Mouse (Mus musculus): Measurements from ENCODE around the gene Olfr9. TPM values are rescaled to one million over a fixed set of nuclear protein-coding genes. Genes with fewer than 3 reads are reported as not detected.

Olfr9 gene
- not detected in 2 replicates for polyA plus RNA-seq (2012; ENCODE audit: low replicate concordance)

GRCm38 (mm10) chr10:128989131-128989530 is at the start of gene Olfr9:
Olfr9 (plus strand) TSS chr10:128989431.

GRCm38 (mm10) chr10:128960590-128961584 is 28.3 kb upstream of the Olfr9 start, which contains the start of gene Mettl7b:
Mettl7b (minus strand) TSS chr10:128960988.

GRCm38 (mm10) chr10:129010288-129010841 is 21.1 kb downstream of the Olfr9 start, which contains the start of gene Olfr763:
Olfr763 (plus strand) TSS chr10:129010791.

GRCm38 (mm10) chr10:129039796-129040195 is 50.6 kb downstream of the Olfr9 start, which contains the start of gene Olfr764-ps1:
Olfr764-ps1 (minus strand) TSS chr10:129039896.

Other genes with a start within 250 kb of the Olfr9 start
- gene Dgka, start 244.6 kb upstream of the Olfr9 start, polyA plus RNA-seq (2012; ENCODE audit: low replicate concordance) = 4.5 and 5.3 TPM in 2 replicates
- 178 and 186 TPM in 2 replicates for gene Pym1, start 241.5 kb upstream of the Olfr9 start, polyA plus RNA-seq (2012; ENCODE audit: low replicate concordance)
- 0.26 and 0.43 TPM in 2 replicates for gene Mmp19, start 198.5 kb upstream of the Olfr9 start, polyA plus RNA-seq (2012; ENCODE audit: low replicate concordance)
- gene Dnajc14, start 185.4 kb upstream of the Olfr9 start, polyA plus RNA-seq (2012; ENCODE audit: low replicate concordance) = 6.1 and 25.6 TPM in 2 replicates
- 0.89 and 1.4 TPM in 2 replicates for gene Tmem198b, start 185.1 kb upstream of the Olfr9 start, polyA plus RNA-seq (2012; ENCODE audit: low replicate concordance)
- gene Sarnp, start 172.1 kb upstream of the Olfr9 start, polyA plus RNA-seq (2012; ENCODE audit: low replicate concordance) = 0.41 and 5.4 TPM in 2 replicates
- 2.6 and 17.0 TPM in 2 replicates for gene Ormdl2, start 167.8 kb upstream of the Olfr9 start, polyA plus RNA-seq (2012; ENCODE audit: low replicate concordance)
- 1.5 and 1.6 TPM in 2 replicates for gene Gdf11, start 97.7 kb upstream of the Olfr9 start, polyA plus RNA-seq (2012; ENCODE audit: low replicate concordance)
- 0.96 and 1.1 TPM in 2 replicates for gene Cd63, start 88.4 kb upstream of the Olfr9 start, polyA plus RNA-seq (2012; ENCODE audit: low replicate concordance)
- 2.4 and 4.2 TPM in 2 replicates for gene Rdh5, start 66.5 kb upstream of the Olfr9 start, polyA plus RNA-seq (2012; ENCODE audit: low replicate concordance)
- 24.2 and 33.3 TPM in 2 replicates for gene Bloc1s1, start 65.4 kb upstream of the Olfr9 start, polyA plus RNA-seq (2012; ENCODE audit: low replicate concordance)
- gene Itga7, start 55.6 kb upstream of the Olfr9 start, polyA plus RNA-seq (2012; ENCODE audit: low replicate concordance) = 1.6 and 2.3 TPM in 2 replicates
- not detected in 2 replicates for gene Mettl7b, start 28.4 kb upstream of the Olfr9 start, polyA plus RNA-seq (2012; ENCODE audit: low replicate concordance)
- not detected in 2 replicates for gene Olfr763, start 21.4 kb downstream of the Olfr9 start, polyA plus RNA-seq (2012; ENCODE audit: low replicate concordance)
- gene Olfr764-ps1, start 50.5 kb downstream of the Olfr9 start, polyA plus RNA-seq (2012; ENCODE audit: low replicate concordance) = not detected in 2 replicates
- gene Olfr765, start 60.6 kb downstream of the Olfr9 start, polyA plus RNA-seq (2012; ENCODE audit: low replicate concordance) = not detected in 2 replicates
- not detected in 2 replicates for gene Olfr766-ps1, start 79.5 kb downstream of the Olfr9 start, polyA plus RNA-seq (2012; ENCODE audit: low replicate concordance)
- not detected in 2 replicates for gene Olfr767, start 93.5 kb downstream of the Olfr9 start, polyA plus RNA-seq (2012; ENCODE audit: low replicate concordance)
- not detected in 2 replicates for gene Olfr768, start 109.9 kb downstream of the Olfr9 start, polyA plus RNA-seq (2012; ENCODE audit: low replicate concordance)
- gene Olfr769, start 128.4 kb downstream of the Olfr9 start, polyA plus RNA-seq (2012; ENCODE audit: low replicate concordance) = not detected in 2 replicates
- gene Olfr770, start 149.6 kb downstream of the Olfr9 start, polyA plus RNA-seq (2012; ENCODE audit: low replicate concordance) = not detected in 2 replicates
- not detected in 2 replicates for gene Olfr771, start 175.3 kb downstream of the Olfr9 start, polyA plus RNA-seq (2012; ENCODE audit: low replicate concordance)
- gene Olfr772, start 188.5 kb downstream of the Olfr9 start, polyA plus RNA-seq (2012; ENCODE audit: low replicate concordance) = not detected in 2 replicates
- not detected in 2 replicates for gene Olfr773, start 198.0 kb downstream of the Olfr9 start, polyA plus RNA-seq (2012; ENCODE audit: low replicate concordance)
- gene Olfr774, start 246.8 kb downstream of the Olfr9 start, polyA plus RNA-seq (2012; ENCODE audit: low replicate concordance) = not detected in 2 replicates